Mouse (Mus musculus) heart, embryonic 11.5 days (tissue): ENCODE data around the gene Tigd2. TPM values are rescaled to one million over a fixed set of nuclear protein-coding genes. Genes with fewer than 3 reads are reported as not detected.

Experiments
- ATAC-seq: fragments of 200-750 bp; cut with Nextera tagmentation; replicated peaks from 2 replicates; pipeline ENCODE4 v1.8.0; 2017; ENCODE audit warnings: moderate library complexity; ENCODE audit not compliant: insufficient number of reproducible peaks, low FRiP score, low TSS enrichment
- H3K27ac ChIP-seq: fragments of 300-500 bp; sonication (generic); 2 replicates; pipeline ENCODE4 v1.5.1; 2014; ENCODE audit warnings: mild to moderate bottlenecking, low read depth, low read length
- H3K27me3 ChIP-seq: fragments of 300-500 bp; sonication (generic); 2 replicates; pipeline ENCODE4 v1.6.1; 2014; ENCODE audit warnings: mild to moderate bottlenecking, low read length, mixed read lengths; ENCODE audit not compliant: control insufficient read depth, insufficient read depth
- H3K36me3 ChIP-seq: fragments of 300-500 bp; sonication (generic); 2 replicates; pipeline ENCODE4 v1.6.1; 2014; ENCODE audit warnings: mild to moderate bottlenecking, low read length, moderate library complexity, mixed read lengths; ENCODE audit not compliant: control insufficient read depth, insufficient read depth
- H3K4me1 ChIP-seq: fragments of 300-500 bp; sonication (generic); 2 replicates; pipeline ENCODE4 v1.6.1; 2014; ENCODE audit warnings: low read length; ENCODE audit not compliant: control insufficient read depth, insufficient read depth
- H3K4me2 ChIP-seq: fragments of 300-500 bp; sonication (generic); 2 replicates; pipeline ENCODE4 v1.6.1; 2014; ENCODE audit warnings: mild to moderate bottlenecking, moderate library complexity
- H3K4me3 ChIP-seq: fragments of 300-500 bp; sonication (generic); 2 replicates; pipeline ENCODE4 v1.5.1; 2014; ENCODE audit warnings: low read depth, low read length
- H3K9ac ChIP-seq: fragments of 300-500 bp; sonication (generic); 2 replicates; pipeline ENCODE4 v1.6.1; 2014; ENCODE audit warnings: mild to moderate bottlenecking, low read depth, low read length, moderate library complexity
- H3K9me3 ChIP-seq: fragments of 300-500 bp; sonication (generic); replicated peaks from 2 replicates; pipeline ENCODE4 v1.6.1; 2016; ENCODE audit warnings: low read length; ENCODE audit not compliant: control insufficient read depth
- WGBS: fragments of 180-500 bp; shearing (Covaris S2); extraction: QIAGEN DNeasy Blood & Tissue Kit; methylation state at CpG from one replicate; pipeline ENCODE4 v1.1.7; 2014; ENCODE audit not compliant: insufficient replicate concordance; 5-methylcytosine and 5-hydroxymethylcytosine counted together
- polyA plus RNA-seq: library from polyadenylated mRNA; unstranded; fragments of >200 nt; fragmentation: Nextera tagmentation; extraction: Ambion mirVana; gene quantifications from 2 replicates; pipeline ENCODE4 v1.2.1, GENCODE M21; 2014

The Tigd2 gene
- 22.2 and 23.9 TPM in 2 replicates for polyA plus RNA-seq

- WGBS: under 1% methylated on average over 62 of the region's 62 CpGs
- H3K4me1 ChIP-seq: peaks cover 3% of the 10 kb centered on the region; the same call in 1 of the 2 replicates
- peak; percentile 96 for ATAC-seq
- H3K9ac ChIP-seq: peak within 1 kb of the TSS; percentile 95
- H3K36me3 ChIP-seq: peaks cover 3% of the 10 kb centered on the region; the same call in 1 of the 2 replicates
- no peaks in the 10 kb centered on the region for H3K27me3 ChIP-seq
- H3K9me3 ChIP-seq: no peaks in the 10 kb centered on the region
- peak within 1 kb of the TSS; percentile 82 for H3K4me3 ChIP-seq
- peak within 1 kb of the TSS; percentile 84 for H3K27ac ChIP-seq
- H3K4me2 ChIP-seq: peak within 1 kb of the TSS; percentile 80
Measured at GRCm38 (mm10) chr6:59208685-59209298, at the start of gene Tigd2. Gene Tigd2 (plus strand): TSS chr6:59208870.

GRCm38 (mm10) chr6:59161801-59162478 is 46.7 kb upstream of the Tigd2 start:
- Histone ChIP-seq H3K36me3 (no peaks in the 10 kb centered on the region), H3K9ac (no peak overlapping the region), H3K27me3 (no peaks in the 10 kb centered on the region), H3K4me3 (no peak overlapping the region), H3K27ac (no peak overlapping the region), H3K9me3 (no peaks in the 10 kb centered on the region), H3K4me1 (no peaks in the 10 kb centered on the region), H3K4me2 (no peak overlapping the region)
- 79% methylated on average over 4 of the region's 4 CpGs for WGBS
- ATAC-seq: no peak

DNA sequence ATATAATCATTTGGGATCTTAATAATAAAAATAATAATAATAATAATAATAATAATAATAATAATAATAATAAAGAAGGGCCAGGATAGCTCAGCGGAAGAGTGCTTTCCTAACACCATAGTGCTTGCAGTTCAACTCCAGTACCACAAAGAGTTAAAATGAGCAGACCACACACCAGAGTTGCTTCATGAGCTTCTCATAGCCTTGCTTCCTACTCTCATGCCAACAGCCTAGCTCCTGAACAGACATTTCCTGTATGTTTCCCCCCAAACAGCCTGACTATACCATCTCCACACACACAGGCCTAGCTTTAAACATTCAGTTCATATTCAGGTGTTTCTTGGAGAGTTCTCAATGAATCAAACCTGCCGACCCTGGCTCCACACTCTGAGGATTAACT is 45.8 kb upstream of the Tigd2 start:
- H3K27me3 ChIP-seq: no peaks in the 10 kb centered on the region
- no peaks in the 10 kb centered on the region for H3K4me1 ChIP-seq
- WGBS: 81% methylated on average over 2 of the region's 2 CpGs
- H3K4me3 ChIP-seq: no peak overlapping the region
- H3K36me3 ChIP-seq: no peaks in the 10 kb centered on the region
- no peak overlapping the region for H3K4me2 ChIP-seq
- no peak overlapping the region for H3K27ac ChIP-seq
- ATAC-seq: no peak
- no peaks in the 10 kb centered on the region for H3K9me3 ChIP-seq
- H3K9ac ChIP-seq: no peak overlapping the region

DNA sequence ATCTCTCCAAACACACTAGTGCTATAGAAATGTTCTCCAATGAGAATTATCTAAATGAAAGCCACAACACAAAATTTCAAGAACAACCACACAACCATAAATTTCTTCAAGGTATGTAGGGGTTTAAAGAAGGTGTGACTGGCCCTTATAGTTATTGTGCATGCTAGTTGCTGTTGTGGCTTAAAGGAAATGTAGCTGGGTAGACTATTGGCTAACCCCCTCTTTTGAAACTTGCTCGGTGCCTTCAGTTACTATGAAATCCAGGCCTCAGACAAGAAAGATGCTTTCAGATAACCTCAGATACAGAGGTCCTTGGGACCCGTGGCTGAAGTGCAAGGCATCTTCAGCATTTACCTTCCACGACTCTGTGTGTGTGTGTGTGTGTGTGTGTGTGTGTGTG is 45.3 kb upstream of the Tigd2 start:
- H3K9me3 ChIP-seq: no peaks in the 10 kb centered on the region
- no peak overlapping the region for H3K9ac ChIP-seq
- H3K36me3 ChIP-seq: no peaks in the 10 kb centered on the region
- H3K4me2 ChIP-seq: no peak overlapping the region
- no peaks in the 10 kb centered on the region for H3K27me3 ChIP-seq
- 58% methylated on average over 3 of the region's 3 CpGs for WGBS
- no peaks in the 10 kb centered on the region for H3K4me1 ChIP-seq
- H3K27ac ChIP-seq: no peak overlapping the region
- no peak overlapping the region for H3K4me3 ChIP-seq
- no peak for ATAC-seq

DNA sequence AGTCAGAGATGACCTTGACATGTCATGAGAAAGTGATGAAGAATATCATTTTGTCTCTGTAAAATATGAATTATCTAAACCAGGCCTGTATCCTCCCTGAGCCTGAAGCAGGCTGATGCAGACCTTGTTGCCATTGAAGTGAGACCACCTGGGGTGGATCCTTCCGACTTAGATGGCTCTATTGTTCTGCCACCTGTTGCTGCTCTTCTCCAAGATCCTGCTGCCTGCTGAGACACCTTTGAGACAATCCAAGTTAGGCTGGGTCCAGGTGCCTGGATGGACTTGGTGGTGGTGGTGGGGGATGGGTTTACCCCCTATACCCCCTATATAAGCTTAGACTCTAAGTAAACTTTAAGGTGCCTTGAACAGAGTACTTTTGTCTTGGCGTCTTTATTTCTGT is 39.7 kb upstream of the Tigd2 start:
- no peak for ATAC-seq
- H3K4me2 ChIP-seq: no peak overlapping the region
- no peaks in the 10 kb centered on the region for H3K36me3 ChIP-seq
- H3K9ac ChIP-seq: no peak overlapping the region
- no peak overlapping the region for H3K4me3 ChIP-seq
- no peak overlapping the region for H3K27ac ChIP-seq
- no peaks in the 10 kb centered on the region for H3K27me3 ChIP-seq
- 24% methylated on average over 2 of the region's 2 CpGs for WGBS
- no peaks in the 10 kb centered on the region for H3K4me1 ChIP-seq
- no peaks in the 10 kb centered on the region for H3K9me3 ChIP-seq

GRCm38 (mm10) chr6:59171230-59171629 is 37.4 kb upstream of the Tigd2 start:
- 39% methylated on average over 3 of the region's 3 CpGs for WGBS
- Histone ChIP-seq H3K4me3 (no peak overlapping the region), H3K4me2 (no peak overlapping the region), H3K27ac (no peak overlapping the region), H3K9ac (no peak overlapping the region), H3K27me3 (no peaks in the 10 kb centered on the region), H3K36me3 (no peaks in the 10 kb centered on the region), H3K9me3 (no peaks in the 10 kb centered on the region), H3K4me1 (no peaks in the 10 kb centered on the region)
- ATAC-seq: no peak

DNA sequence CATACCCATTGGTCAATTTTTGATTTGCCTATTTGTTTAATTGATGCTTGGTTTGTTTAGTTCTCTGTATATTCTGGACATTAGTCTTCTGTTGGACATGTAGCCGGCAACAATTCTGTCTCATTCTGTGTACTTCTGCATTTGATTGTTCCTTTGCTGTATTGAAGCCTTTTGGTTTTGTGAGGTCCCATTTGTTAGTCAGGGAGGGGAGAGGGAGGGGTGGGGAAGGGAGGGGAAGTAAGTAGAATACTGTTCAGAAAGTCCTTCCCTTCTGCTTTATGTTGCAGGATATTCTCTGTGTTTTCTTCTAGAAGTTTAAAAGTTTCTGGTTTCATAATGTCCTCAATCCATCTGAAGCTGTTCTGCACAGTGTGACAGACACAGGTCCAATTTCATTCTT is 34.7 kb upstream of the Tigd2 start:
- Histone ChIP-seq H3K9ac (no peak overlapping the region), H3K4me2 (no peak overlapping the region), H3K27me3 (no peaks in the 10 kb centered on the region), H3K4me1 (no peaks in the 10 kb centered on the region), H3K4me3 (no peak overlapping the region), H3K36me3 (no peaks in the 10 kb centered on the region), H3K27ac (no peak overlapping the region), H3K9me3 (no peaks in the 10 kb centered on the region)
- ATAC-seq: no peak
- 82% methylated on average over 1 of the region's 1 CpGs for WGBS

DNA sequence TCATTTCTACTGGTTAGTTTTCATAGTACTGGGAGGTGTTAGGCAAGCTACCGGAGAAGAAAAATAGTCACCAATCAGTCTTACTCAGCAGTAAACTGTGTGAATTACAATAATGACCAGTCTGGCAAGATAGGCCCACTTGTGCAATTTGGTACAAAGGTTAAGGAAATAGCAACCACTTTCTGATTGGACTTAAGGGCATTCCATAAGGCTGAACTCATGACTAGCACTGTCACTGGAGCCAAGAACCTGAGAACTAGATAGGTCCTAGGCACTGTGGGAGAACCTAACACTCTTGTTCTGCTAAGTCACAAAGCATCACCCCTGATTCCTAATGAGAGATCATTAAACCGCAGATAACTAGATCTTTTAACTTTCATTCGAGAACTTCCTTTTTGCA is 30.6 kb upstream of the Tigd2 start:
- Histone ChIP-seq H3K36me3 (no peaks in the 10 kb centered on the region), H3K4me1 (no peaks in the 10 kb centered on the region), H3K27me3 (no peaks in the 10 kb centered on the region), H3K9me3 (no peaks in the 10 kb centered on the region), H3K27ac (no peak overlapping the region), H3K4me2 (no peak overlapping the region), H3K9ac (no peak overlapping the region), H3K4me3 (no peak overlapping the region)
- WGBS: 84% methylated on average over 3 of the region's 3 CpGs
- ATAC-seq: no peak
